Mouse (Mus musculus): ENCODE measurements at regions not wholly inside any gene's neighbourhood (a gene's known extent, or its start where the extent isn't known, plus 50 kb on each side); places are given as distances from the start of the nearest gene placed in this dataset.

DNA sequence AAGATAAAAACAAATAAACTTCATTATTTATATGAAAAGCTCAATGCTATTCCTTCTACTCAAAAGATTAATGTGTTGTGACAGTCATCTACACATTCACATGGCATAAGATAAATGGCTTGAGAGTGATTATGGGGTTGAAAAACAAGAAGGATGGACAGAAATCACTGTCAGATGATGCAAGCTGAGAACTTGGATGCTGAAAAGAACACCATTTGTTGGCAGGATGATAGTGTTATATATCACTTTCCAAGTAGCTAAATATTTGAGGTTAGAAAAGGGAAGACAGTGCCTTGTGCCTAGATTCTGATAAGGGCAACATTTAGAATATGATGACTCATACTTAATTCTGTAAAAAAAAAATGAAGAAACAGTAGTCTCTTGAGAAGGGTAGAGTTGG is 817.0 kb downstream of the Phex start:
- DNase-seq, result no peak

- DNase-seq, result peak; percentile 1 to 3
Measured at GRCm38 (mm10) chrX:156594735-156595134, 820.4 kb downstream of the Phex start.
